Mouse (Mus musculus) kidney, adult 11 months (tissue): ENCODE data around the gene Nutm2.
"Not testable (repeated sequence)": the region's sequence is repeated elsewhere in the genome, so short reads cannot be mapped to it uniquely, and the experiment has no call there.

Experiments used
- DNase-seq: peaks from one replicate; pipeline ENCODE4 v3.0.0; 2022

Nutm2 gene

GRCm38 (mm10) chr13:50467007-50467406 is at the start of gene Nutm2:
TSS of gene Nutm2 (plus strand) at chr13:50467307.
- DNase-seq: no peak

DNA sequence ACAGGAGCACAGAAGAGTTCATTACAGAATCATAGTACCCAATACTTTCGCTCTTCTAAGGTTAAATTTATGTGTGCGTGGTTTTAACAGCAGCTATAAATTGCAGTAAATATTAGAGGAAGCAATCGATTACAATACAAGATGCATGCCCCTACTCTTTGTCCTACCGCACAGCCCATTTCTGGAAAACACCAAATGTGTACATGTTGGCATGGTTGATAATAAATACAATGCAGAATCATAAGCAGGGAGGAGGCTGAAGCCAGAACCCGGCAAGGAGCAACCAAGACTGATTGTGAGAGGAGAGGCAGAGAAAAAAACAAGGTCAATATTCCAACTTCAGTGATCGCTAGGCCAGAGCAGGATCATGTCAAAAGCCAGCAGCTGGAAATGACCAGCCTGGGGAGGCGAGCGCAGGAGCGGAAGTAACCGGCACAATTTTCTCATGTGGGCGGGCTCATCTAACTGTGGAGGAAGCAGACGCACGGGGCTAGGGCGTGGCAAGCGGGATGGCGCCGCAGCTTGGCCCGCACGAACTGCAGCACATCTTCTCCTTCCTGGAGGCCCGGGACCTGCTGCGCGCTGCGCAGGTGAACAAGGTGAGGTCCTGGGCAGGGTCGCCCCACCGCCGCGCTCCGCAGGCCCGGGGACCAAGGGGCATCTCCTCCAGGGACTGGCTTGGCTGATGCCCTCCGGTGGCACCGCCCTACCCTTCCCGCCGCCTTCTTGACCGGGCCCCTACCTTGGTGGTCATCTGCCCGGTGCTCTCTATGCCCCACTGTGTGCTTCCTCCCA is 49.5 kb upstream of the Nutm2 start, which contains the start of gene Fbxw17:
Fbxw17 (plus strand) TSS at position 476 of the 795 bp plus-strand sequence.
- peak; percentile 72 for DNase-seq

DNA sequence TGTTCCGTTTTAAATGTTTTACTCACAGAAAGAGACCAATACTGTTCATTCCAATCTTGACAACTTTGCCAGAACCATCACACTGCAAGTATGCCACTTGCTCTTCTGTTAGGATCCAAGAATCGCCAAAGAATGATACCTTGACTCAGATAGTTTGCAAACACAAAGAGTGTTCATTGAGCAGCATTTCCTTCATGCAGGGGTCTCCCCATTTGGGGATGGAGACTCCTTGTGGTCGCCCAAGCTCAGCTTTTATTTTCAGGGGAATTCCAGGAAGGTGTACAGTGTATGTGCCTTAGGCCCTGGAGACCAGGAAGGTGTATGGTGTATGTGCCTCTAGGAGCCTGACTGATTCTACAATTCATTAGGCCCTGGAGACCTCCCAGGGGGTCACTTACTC is 48.7 kb upstream of the Nutm2 start:
- no peak for DNase-seq

DNA sequence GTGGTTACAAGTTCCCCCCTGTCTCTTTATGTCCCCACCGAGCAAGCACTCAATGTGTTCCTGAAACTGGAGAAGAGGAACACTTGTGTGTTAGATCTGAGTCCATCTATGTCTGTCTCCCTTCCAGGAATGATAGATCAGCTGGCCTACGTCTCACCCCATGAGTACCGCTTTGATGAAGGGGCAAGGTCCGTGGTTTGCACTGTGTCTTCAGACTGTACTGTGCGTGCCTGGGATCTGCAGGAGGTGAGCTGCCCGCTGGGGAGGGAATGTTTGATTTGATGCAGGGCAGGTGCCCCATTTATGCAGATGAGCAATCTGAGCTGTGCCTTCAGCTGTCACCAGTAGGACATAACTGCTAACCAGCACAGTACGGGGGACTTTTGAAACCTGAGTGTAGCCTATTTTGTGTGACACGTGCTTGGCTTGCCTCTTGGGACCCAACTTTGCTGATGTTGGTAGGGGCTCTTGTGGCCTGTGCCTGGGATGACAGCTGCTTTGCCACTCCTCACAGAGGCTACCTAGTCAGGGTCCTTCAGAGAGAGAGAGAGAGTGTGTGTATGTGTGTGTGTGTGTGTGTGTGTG is 43.4 kb upstream of the Nutm2 start:
- DNase-seq: peak; percentile 10

- DNase-seq: no peak
These were observed 42.6 kb upstream of the Nutm2 start for GRCm38 (mm10) chr13:50424517-50424916.

GRCm38 (mm10) chr13:50426686-50427085 is 40.4 kb upstream of the Nutm2 start:
- no peak for DNase-seq

DNA sequence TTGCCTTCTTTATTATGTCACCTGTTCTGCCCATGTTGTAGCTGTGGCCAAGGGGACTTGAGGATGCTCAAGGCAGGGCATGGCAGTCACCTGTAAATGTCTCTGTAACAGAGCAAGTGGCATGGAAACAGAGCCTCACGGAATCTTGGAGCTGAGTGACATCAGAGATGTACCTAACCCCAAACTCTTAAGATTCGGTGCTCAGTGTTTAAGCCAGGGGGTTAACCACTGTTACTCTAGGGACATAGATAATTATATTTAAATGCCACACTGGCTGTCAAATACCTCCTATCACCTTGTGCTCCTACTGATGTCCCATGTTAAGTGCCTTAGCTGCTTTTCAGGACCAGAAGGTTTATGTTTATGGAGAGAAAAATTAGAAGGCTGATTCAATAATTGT is 23.3 kb upstream of the Nutm2 start, which contains the start of gene Gm47429:
Gm47429 (minus strand) TSS at position 101 of the 400 bp plus-strand sequence.
- no peak for DNase-seq

GRCm38 (mm10) chr13:50445261-50445660 is 21.8 kb upstream of the Nutm2 start:
- no peak for DNase-seq

GRCm38 (mm10) chr13:50452266-50452665 is 14.8 kb upstream of the Nutm2 start:
- not testable (repeated sequence) for DNase-seq

DNA sequence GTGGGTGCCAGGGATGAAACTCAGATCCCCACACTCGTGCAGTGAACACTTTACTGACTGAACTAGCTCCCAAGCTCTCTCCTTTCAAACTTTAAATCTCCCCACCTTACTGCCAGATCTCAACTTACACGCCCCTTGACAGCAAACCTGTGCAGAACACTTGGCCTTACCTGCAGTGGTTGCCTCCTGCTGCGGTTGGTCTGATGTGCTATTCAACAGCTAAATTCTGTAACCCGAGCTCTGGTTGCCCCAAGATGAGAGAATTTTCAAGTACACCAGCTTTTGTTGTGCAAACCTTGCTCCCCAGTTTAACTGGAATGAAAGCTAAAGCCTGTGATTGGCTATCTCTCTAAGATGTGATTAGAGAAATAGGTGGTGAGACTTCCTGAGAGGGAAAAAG is 13.7 kb upstream of the Nutm2 start:
- DNase-seq: no peak

GRCm38 (mm10) chr13:50460433-50460832 is 6.7 kb upstream of the Nutm2 start:
- not testable (repeated sequence) for DNase-seq

- peak; percentile 18 for DNase-seq
These were observed 2.2 kb upstream of the Nutm2 start for GRCm38 (mm10) chr13:50464621-50465562.

GRCm38 (mm10) chr13:50488510-50488909 is 21.4 kb downstream of the Nutm2 start:
- not testable (repeated sequence) for DNase-seq

- peak; percentile 56 for DNase-seq
These were observed 43.6 kb downstream of the Nutm2 start for GRCm38 (mm10) chr13:50510470-50511343.
